Mouse (Mus musculus) regulatory T cell (primary cell): ENCODE measurements around the gene Dgkg.

Source experiments
- in situ Hi-C: fragments of 300-600 bp; cut with MboI, MseI; formaldehyde crosslinking; loops from one replicate; pipeline ENCODE4 v1.15.1; 2025; ENCODE audit warnings: high pct_unique_total_duplicates

Dgkg gene

DNA sequence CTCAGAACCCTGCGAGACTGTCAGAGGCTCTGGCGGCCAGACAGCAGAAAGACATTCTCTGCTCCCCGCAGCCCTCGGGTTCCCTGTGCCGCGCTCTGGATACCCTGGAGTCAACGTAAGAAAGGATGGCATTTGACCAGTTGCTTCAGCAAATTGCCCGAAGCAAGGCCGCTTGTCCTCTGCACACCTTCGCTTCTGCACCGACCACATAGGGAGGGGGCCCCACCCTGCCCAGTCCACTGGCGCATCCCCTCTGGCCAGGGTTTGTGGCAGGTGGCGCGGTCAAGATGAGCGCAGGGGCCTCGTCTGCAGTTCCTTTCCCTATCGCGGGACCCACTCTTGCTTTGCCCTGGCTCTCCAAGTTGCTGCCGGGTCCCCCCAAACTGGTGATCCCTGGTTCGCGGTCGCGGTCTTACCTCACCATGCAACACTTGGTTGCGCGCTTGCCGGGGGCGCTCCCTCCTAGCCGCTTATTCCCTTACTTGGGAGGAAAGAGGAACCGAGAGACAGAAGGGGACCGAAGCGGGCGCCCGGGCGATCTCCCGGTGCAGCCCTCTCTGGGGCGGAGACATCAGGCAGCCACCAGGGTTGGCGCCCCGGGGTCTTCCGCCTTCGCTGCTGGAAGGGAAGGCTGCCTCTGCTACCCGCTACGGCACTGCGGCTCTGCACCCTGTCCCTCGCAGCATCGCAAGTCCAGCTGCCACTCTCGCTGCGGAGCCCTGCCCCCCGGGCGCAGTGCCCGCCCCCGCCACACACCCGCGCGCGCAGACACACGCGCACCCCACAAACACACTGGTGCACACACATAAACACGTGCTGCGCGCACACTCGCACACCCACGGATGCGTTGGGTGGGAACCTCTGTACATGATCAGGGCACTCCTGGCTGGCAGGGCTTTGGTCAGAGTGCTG lies at the start of gene Dgkg:
TSS of gene Dgkg (minus strand) at position 689 of the 912 bp plus-strand sequence.
- in situ Hi-C loops, result no loop called here

DNA sequence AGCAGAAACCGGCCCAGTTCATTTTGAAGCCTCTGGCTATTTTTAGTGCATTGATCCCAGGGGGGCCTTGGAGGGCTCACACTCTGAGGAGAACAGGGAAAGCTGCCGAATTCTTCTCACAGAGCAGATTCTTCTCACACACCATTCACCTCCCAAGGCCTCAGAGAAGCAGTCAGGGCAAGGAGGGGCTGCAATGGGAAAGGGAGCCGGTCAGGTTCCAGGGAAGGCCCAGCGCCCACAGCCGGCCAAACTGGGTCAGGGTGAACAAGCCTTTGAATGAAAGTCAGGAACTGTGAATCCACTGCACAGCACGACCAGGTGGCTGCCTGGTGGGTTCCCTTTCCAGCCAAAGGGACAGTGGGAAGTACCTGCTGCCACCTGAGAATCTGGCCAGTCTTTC lies 47.9 kb upstream of the Dgkg start:
- in situ Hi-C loops, result no loop called here

DNA sequence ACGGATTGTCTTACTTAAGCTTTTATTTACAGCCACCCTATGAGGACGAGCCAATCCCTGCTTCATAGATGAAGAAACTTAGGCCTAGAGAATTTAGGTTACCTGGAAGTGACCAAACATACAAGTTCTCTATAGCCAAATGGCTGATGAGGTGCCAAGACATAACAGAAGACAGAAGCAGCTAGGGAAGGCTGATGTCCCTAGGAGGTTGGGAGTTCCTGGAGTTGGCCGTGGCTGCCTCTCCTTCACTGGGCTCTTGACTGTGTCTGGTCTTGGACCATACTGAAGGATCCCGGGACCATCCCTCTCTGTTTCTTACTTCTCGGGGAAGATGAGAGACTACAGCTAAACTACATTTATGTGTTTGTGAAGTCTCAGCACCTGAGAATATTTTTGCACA lies 47.1 kb upstream of the Dgkg start:
- in situ Hi-C loops, result no loop called here

- in situ Hi-C loops, result no loop called here
Measured at GRCm38 (mm10) chr16:22698846-22699760, 42.1 kb upstream of the Dgkg start.

- in situ Hi-C loops, result no loop called here
Measured at GRCm38 (mm10) chr16:22698101-22698500, 41.1 kb upstream of the Dgkg start.

GRCm38 (mm10) chr16:22689622-22690021 lies 32.6 kb upstream of the Dgkg start:
- in situ Hi-C loops, result loop anchor here (5.0 kb wide), 1 partner anchor 47 kb away; no protein-coding TSS in a partner anchor

- in situ Hi-C loops, result no loop called here
Measured at GRCm38 (mm10) chr16:22687711-22688230, 30.8 kb upstream of the Dgkg start.

DNA sequence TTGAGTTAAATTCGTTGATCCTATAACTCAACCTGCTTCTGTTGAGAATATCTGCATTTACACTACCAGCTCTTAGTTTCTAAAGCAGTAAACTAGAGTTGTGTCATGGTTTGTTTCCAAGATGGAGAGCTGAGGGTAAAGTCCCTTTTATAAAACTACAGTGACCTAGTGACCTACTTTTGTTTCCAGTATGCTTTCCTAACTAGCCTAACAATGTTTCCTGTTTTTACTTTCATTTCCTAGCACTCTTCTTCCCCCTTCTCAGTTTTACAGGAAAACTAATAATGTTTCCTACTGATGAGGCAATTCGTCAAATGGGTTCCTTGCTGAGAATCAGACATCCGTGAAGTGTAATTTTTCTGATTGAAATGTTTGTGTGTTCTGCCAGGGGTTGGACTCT lies 26.6 kb upstream of the Dgkg start:
- in situ Hi-C loops, result no loop called here

DNA sequence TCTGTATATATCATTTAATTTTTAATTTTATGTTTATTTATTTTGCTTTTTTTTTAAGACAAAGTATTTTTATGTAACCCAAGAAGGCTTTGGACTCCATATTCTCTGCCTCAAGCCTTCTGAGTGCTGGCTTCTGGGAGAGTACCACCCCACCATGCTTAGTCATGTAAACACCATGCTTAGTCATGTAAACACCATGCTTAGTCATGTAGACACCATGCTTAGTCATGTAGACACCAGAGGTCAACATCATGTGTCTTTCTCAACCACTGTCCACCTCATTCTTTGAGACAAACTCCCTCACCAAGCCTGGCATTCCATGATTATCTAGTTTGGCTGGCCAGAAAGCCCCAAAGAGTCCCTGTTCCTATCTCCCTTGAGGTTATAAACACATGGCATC lies 25.7 kb upstream of the Dgkg start:
- in situ Hi-C loops, result no loop called here

DNA sequence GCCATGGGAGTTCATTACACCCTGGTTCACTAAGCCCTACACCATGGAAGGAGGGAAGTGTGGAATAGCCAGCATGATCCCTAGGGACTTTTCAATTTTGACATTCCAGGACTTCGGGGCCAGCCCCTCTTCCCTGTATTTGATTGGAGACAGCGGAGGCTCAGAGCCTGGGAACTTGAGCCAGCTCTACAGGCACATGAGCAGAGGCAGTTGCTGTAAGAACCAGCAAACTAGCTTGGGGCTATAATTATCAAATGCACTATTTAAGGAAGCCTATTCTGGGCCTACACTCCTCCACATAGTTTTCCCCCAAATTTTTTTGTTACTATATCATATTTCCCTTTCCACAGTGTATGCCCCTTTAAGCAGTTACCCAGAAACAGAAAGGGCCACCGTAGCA lies 22.6 kb upstream of the Dgkg start:
- in situ Hi-C loops, result no loop called here

DNA sequence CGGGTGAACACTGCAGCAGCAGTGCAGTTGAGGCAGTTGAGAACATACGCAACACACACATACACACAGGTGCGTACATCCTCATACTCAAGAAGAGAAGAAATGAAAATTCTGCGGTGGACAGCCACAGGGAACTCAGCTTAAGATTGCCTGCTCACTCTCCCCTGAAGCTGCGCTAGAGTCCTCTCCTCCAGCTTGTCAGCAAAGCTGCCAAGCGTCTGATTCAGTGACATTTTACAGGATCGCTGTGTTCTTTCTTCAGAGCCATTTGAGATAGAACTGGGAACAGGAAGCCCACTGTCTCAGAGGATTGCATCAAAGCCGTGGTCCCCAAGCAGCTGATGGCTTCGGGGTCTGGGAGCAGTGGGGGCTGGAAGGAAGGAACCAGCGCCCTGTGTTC lies 17.6 kb upstream of the Dgkg start:
- in situ Hi-C loops, result no loop called here

- in situ Hi-C loops, result no loop called here
Measured at GRCm38 (mm10) chr16:22674164-22674563, 17.1 kb upstream of the Dgkg start.

- in situ Hi-C loops, result no loop called here
Measured at GRCm38 (mm10) chr16:22664033-22664432, 7.0 kb upstream of the Dgkg start.

DNA sequence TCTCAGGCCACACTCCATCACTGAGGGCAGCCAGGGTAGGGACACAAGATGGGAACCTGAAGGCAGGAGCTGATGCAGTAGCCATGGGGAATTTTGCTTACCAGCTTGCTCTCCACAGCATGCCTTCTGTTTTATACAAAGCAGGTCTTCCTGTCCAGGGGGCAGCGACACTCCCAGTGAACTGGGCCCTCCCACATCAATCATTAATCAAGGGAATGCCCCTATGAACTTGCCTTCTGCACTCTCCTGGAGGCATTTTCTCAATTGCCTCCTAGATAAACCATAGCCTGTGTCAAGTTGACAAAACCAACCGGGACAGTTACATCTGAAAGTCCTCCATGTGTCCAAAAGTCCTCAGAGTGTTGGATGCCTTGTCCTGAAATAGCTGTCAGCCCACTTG lies 6.1 kb upstream of the Dgkg start:
- in situ Hi-C loops, result no loop called here

DNA sequence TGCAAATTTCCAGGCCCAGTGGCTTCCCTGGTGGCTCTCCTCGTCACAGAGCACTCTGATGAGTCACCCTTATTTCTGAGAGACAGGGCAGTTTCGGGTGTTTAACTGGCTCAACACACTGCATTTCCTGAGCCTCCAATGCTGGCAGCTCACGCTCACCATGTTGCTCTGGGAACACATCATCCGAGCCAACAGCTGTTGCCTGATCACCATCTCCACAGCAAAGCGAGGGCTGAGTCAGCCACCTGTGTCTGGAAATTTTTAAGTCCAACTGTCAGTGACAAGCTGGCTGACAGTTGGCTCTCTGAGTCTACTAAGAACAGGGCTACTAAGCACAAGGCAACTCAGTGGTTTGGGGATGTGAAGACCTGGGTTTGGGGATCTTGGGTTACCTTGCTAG lies 4.1 kb upstream of the Dgkg start:
- in situ Hi-C loops, result no loop called here

DNA sequence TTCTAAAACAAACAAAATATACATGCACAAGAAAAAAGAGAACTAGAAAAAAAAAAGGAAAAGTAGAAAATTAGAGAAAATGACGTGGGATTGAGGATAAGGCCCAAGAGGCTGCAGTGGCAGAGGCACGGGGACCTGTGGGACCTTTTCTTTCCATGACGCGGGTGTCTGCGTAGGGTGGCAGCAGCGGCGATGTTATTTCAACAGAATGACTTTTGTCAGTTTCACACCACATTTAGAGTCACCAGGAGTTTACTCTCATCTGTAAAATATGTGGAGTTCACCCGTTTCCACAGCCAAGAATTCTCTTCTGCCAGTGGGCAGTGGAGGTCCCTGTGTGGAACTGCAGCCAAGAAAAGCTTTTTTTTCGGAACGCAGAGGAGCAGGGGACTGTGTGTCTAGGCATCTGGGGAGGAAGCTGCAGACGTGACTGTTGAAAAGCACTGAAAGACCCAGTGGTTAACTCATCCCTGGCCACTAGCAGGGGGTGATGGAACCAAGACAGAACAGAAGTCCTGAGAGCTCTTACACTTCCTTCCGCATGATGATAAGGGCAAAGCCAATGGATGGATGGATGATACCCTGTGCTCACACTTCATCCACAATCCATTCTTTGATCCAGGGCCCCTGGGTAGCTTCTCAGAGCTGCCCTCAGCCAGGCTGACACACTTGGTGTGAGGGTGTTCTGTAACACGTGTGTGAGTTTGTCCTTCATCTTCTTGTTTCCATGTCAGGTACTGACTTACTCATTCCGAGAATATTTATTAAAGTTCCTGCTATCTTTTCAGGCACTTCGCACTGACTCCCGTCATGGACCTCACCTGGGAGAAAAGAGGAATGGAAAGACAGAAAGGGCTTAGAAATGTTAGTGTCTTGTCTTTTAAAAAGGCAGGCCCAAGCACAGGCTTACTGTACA lies 1.1 kb upstream of the Dgkg start:
- in situ Hi-C loops, result no loop called here

DNA sequence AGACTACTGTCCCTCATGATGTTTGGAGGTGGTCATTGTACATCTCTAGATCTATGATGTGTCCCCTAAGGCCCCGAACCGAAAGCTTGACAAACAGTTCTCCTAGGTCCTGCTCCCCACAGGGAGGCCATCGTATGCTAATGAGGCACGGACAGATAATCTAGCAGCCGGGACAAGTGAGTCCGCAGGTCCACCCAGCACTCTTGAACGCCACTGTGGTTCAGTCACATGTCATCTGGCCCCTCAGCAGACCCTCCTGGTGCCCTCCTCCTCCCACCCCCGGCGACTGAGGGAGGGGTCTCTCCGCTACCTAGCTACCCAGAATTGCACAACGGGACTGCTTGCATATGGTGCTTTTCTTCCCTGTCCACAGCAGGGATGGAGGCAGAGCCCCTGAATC lies 1.2 kb downstream of the Dgkg start:
- in situ Hi-C loops, result no loop called here

GRCm38 (mm10) chr16:22655223-22655622 lies 1.8 kb downstream of the Dgkg start:
- in situ Hi-C loops, result no loop called here

DNA sequence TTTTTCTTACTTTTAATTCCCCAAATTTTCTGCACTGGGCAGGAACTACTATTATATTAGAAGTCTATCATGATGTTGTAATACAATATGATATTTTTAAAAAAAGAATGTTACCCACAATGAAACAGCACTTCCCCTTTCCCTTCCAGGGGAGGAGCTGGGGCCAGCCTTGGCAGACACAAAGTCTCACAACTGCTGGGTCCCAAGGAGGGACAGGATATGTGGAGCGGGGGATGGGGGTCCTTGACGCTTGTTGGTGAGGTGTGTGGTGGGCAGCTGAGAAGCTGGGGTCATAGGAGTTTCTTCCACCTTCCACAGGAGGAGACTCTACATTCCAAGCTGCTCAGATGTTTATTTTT lies 2.6 kb downstream of the Dgkg start:
- in situ Hi-C loops, result no loop called here

DNA sequence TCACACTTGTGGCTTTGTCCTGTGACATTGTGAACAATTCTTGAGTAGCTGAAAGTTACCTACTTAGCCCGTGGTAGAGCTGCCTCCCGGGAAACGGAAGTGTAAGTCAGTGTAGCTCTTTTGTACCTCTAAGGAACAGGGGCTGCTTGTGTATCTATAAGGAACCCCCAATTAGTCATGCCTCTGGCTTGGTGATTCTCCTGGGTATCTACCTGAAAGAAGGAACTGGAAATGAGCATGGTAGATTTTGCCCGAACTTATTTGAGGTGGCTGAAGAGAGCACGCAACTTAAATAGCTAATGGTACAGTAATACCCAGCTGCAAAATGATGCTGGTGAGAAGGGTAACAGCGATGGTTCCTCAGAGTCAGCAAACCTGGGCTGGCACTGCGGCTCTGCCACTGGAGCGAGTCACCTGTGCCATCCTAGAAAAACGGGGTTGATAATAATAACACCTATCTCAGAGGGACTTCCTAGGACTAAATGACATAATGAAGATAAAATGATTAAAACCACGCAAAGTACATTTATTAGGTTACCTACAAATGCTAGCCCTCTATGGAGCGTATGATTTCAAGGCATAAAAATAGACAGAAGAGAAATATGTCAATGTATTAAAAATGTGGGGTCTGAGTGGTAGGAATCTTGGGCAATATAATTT lies 3.1 kb downstream of the Dgkg start:
- in situ Hi-C loops, result no loop called here

DNA sequence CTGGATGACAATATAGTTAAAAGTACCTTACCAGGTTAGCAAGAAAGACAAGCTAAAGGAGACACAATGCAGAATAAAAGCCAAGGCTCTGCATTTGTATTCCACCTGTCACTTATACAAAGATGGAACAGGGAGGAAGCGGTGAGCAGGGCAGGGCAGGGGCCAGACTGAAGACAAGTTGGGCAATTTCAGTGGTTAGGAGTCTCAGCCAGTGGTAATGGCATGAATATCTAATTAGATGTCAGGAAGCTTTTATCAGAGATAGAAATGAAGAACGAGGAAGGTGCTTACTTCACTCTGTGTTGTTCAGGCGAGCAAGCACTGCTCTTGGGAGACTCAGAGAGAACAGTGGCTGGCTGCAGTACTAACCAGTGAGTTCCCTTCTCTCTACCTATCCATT lies 5.8 kb downstream of the Dgkg start:
- in situ Hi-C loops, result no loop called here
